Mouse (Mus musculus) left cerebral cortex, adult 8-10 months (tissue): ENCODE measurements around the gene Gm21170. TPM values are rescaled to one million over a fixed set of nuclear protein-coding genes. Genes with fewer than 3 reads are reported as not detected.
"Not testable (repeated sequence)": the region's sequence is repeated elsewhere in the genome, so short reads cannot be mapped to it uniquely, and the experiment has no call there.

Experiments
- DNase-seq, 2 experiments: peaks; one replicate each; pipeline ENCODE4 v3.0.0; 2022; ENCODE audit warnings: low spot score in 2 of 2
- total RNA-seq, 4 experiments: library from RNA; stranded (reverse); gene quantifications; 2 replicates each; pipeline ENCODE4 v1.2.4; 2022

Gm21170 gene
- total RNA-seq, result not detected

- not testable (repeated sequence) for DNase-seq
Measured at GRCm38 (mm10) chrY:47690998-47691397, at the start of gene Gm21170. TSS of gene Gm21170 (minus strand) at chrY:47691098.

Other genes with a start within 250 kb of the Gm21170 start
- gene Gm21256, start 240.1 kb downstream of the Gm21170 start, total RNA-seq, result not detected